Mouse (Mus musculus): ENCODE measurements around the gene Nrip2. TPM values are rescaled to one million over a fixed set of nuclear protein-coding genes. Genes with fewer than 3 reads are reported as not detected.

Nrip2 gene
- total RNA-seq, 2 experiments from 2014 or later, result 12.7 to 13.7 TPM

DNA sequence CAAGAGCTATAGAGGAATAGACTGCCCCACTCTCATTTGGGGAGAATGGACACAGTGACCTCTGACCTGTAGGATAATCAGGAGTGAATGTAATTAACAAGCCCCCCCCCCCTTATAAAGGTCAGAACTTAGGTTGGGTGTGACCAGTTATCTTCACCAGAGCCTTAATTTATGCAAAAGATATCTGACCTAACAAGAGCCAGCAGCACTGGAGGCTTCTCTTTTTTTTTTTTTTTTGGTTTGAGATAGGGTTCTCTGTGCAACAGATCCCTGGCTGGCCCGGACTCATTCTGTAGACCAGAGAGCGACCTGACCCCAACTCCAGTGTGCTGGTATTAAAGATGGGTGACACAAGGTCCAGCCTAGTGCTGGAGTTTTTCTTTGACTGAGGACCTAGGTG lies 30.2 kb downstream of the Nrip2 start:
- Histone ChIP-seq H3K4me3 (no peak overlapping the region), H3K27ac (no peak overlapping the region)
- intact Hi-C loops (cut with DNase I), result no loop called here
- no peak for DNase-seq (ENCODE audit: extremely low spot score in 1 of 2, low spot score in 2 of 2)
- TF ChIP-seq CTCF (IDR thresholded peaks at IDR 0.05), result no peak

DNA sequence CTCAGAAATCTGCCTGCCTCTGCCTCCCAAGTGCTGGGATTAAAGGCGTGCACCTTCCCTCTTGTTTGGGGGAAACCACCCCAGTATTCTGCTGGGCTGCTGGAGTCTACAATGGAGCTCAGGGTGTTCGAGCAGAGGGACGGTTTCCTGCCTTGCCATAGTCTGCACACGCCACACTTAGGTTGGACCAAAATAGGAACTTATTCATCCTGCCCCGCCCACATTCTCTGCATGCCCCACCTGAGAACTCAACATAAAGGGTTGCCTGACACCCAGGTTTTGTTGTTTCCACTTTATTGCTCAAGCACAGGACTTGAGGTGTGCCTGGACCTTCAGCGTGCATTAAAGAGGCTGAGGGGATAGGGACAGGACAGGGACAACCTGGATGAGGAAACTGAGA lies 30.7 kb downstream of the Nrip2 start:
- intact Hi-C loops (cut with DNase I), result loop anchor here (10.0 kb wide), 1 partner anchor 1105 kb away; the partner anchor contains the start of gene Gabarapl1
- no peak overlapping the region for H3K27ac ChIP-seq
- DNase-seq (ENCODE audit: extremely low spot score in 1 of 2, low spot score in 2 of 2), result no peak
- H3K4me3 ChIP-seq, result no peak overlapping the region
- no peak for TF ChIP-seq CTCF (IDR thresholded peaks at IDR 0.05)

DNA sequence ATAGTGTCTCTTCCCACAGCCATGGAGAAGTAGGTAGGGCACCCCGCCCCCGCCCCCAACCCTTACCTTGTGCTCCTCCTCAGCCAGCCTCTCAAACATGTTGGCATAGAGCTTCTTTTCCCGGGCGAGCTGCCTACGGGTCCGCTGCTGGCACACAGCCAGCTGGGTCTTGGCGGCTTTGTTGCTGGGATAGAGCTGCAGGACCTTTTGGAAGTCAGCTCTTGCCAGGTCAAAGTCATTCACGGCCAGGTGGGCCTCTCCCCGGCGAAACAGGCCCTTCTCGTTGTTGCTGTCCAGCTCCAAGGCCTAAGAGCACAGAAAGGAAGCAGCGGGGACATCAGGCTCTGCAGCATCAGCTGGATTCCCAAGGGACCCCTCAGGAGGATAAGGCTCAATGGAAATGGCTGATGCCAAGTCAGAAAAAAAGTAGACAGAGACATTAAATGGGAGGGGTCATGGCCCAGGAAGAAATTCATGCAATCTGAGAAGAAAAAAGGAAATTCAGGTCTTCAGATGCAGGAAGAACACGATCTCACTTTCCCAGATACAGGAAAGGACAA lies 33.3 kb downstream of the Nrip2 start:
- no peak for DNase-seq (ENCODE audit: extremely low spot score in 1 of 2, low spot score in 2 of 2)
- H3K4me3 ChIP-seq, result no peak overlapping the region
- intact Hi-C loops (cut with DNase I), result loop anchor here (10.0 kb wide), 1 partner anchor 1102 kb away; the partner anchor contains the start of gene Gabarapl1
- no peak for TF ChIP-seq CTCF (IDR thresholded peaks at IDR 0.05)
- no peak overlapping the region for H3K27ac ChIP-seq

DNA sequence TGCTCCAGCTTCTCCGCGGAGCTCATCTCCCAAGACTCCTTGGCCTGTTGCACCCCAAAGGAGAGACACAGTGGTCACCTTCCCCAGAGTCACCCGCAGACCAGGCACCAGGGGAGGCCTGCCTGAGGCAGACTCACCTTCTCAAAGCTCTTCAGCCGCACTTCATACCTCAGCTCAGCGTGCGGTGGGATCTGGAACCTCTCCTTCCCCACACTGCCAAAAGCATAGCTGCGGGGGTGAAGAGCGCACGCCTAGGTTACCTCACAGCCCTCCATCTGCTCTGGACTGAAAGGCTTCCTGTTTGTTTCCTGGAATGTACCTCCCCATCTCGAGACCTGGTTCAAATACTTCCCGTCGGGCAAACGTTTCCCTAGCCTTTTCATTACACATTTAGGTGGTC lies 34.5 kb downstream of the Nrip2 start:
- TF ChIP-seq CTCF (IDR thresholded peaks at IDR 0.05), result no peak
- intact Hi-C loops (cut with DNase I), result loop anchor here (10.0 kb wide), 1 partner anchor 1101 kb away; the partner anchor contains the start of gene Gabarapl1
- Histone ChIP-seq H3K27ac (no peak overlapping the region), H3K4me3 (no peak overlapping the region)
- DNase-seq (ENCODE audit: extremely low spot score in 1 of 2, low spot score in 2 of 2), result no peak

DNA sequence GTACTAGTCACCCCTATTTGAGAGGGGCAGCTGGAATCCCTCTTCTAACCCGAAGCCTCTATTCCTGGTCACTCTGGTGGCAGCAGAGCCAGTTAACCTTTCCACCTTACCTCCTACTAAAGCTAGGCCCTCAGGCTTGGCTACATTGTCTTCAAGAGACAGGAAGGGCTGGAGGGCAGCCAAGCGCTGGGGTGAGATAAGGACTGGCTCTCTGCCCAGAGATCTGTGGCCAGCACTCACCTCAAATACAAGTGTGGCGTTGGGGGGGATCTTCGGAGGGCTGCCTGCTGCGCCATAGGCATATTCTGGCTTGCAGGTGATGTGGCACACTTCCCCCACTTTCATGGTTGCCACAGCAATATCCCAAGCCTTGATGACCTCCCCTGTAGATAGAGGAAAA lies 36.4 kb downstream of the Nrip2 start:
- no peak overlapping the region for H3K4me3 ChIP-seq
- intact Hi-C loops (cut with DNase I), result loop anchor here (5.0 to 10.0 kb wide), 2 partner anchors 42 to 1099 kb away; partner anchors contain the start of gene Gabarapl1
- H3K27ac ChIP-seq, result no peak overlapping the region
- TF ChIP-seq CTCF (IDR thresholded peaks at IDR 0.05), result no peak
- no peak for DNase-seq (ENCODE audit: extremely low spot score in 1 of 2, low spot score in 2 of 2)

DNA sequence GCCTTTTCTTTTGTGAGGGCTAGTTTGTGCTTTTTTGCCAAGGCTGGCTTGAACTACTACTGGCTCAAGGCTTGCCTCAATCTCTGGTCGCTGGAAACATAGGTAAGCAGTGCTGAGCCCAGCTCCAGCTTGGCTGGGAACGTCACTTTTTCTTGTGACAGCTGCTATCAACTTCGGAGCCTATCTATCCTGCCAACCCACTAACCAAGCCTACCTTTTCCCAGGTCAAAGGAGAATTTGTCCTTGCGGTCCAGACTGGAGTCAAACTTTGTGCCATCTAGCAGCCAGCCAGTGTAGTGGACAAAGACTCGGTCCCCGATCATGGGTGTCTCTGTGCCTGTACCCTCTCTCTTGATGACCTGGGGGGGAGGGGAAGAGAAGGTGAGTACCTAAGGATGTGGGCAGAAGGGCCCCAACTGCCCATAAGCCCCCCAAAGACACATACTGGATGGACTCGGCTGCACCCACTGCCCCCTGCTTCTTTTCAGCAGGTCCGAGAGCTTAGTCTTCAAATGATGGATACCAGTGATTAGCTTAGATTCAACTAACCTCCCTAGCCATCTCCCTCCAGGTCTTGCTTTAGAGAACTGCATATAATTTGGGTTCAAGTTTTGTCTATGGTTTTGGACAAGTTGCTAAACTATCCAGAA lies 37.4 kb downstream of the Nrip2 start:
- intact Hi-C loops (cut with DNase I), result loop anchor here (5.0 to 10.0 kb wide), 2 partner anchors 41 to 1098 kb away; partner anchors contain the start of gene Gabarapl1

DNA sequence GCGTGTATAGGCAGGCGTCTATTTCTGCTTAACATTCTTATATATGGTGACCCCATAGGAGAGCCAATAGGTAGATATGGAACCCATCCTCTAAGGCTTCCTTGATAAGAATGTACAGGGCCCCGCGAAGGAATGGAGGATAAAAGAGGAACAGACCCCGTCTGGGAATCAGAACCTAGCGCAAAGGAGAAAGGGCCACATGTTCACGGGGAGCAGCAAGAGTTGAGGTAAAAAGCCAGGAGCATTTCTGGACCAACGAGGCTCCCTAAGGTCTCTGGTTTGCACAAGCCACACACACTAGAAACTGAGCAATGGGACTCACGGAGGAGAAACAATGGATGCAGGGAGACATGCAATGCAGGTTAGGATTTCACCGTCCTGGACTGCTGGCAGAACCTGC lies 38.2 kb downstream of the Nrip2 start:
- TF ChIP-seq CTCF (IDR thresholded peaks at IDR 0.05), result no peak
- intact Hi-C loops (cut with DNase I), result loop anchor here (5.0 to 10.0 kb wide), 2 partner anchors 40 to 1098 kb away; partner anchors contain the start of gene Gabarapl1
- H3K4me3 ChIP-seq, result peak overlapping the region; percentile 98
- H3K27ac ChIP-seq, result peak overlapping the region; percentile 91
- DNase-seq (ENCODE audit: extremely low spot score in 1 of 2, low spot score in 2 of 2), result no peak

More for the DNA sequence above, 37.4 kb downstream of the Nrip2 start:
- TF ChIP-seq CTCF (IDR thresholded peaks at IDR 0.05), result no peak
- no peak for DNase-seq (ENCODE audit: extremely low spot score in 1 of 2, low spot score in 2 of 2)
- Histone ChIP-seq H3K27ac (no peak overlapping the region), H3K4me3 (no peak overlapping the region)

DNA sequence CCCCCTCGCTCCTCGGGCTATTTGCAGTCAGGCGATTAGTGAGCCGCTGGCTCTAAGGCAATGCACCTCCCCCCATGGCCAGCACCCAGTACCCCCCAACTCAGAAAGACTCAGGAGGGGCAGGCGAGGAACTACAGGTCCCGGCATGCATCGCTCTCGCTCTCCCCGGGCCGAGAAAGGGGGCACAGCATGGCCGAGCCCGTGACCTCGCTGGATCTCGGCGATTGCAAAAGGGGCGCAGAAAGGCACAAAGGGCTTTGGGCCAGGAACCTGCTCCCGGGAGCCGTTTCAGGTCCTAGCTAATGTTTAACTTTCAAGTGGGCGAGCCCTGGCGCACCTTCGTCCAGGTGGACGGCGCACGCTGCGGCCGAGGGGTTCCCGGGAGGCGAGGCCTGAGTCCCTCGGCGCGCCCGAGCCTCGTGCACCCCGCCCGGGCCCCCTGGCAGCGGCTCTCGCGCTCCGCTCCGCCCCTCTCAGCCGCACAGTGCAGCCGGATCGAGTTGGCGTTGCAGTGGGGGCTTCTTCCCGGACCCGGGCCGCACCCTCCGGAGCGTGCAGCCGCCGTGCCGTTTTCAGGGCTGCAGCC lies 38.7 kb downstream of the Nrip2 start:
- TF ChIP-seq CTCF (IDR thresholded peaks at IDR 0.05), result no peak
- intact Hi-C loops (cut with DNase I), result loop anchor here (5.0 to 10.0 kb wide), 2 partner anchors 39 to 1097 kb away; partner anchors contain the start of gene Gabarapl1
- Histone ChIP-seq H3K4me3 (peak overlapping the region; percentile 98), H3K27ac (peak overlapping the region; percentile 91)
- peak; percentile 55 to 67 for DNase-seq (ENCODE audit: extremely low spot score in 1 of 2, low spot score in 2 of 2)

DNA sequence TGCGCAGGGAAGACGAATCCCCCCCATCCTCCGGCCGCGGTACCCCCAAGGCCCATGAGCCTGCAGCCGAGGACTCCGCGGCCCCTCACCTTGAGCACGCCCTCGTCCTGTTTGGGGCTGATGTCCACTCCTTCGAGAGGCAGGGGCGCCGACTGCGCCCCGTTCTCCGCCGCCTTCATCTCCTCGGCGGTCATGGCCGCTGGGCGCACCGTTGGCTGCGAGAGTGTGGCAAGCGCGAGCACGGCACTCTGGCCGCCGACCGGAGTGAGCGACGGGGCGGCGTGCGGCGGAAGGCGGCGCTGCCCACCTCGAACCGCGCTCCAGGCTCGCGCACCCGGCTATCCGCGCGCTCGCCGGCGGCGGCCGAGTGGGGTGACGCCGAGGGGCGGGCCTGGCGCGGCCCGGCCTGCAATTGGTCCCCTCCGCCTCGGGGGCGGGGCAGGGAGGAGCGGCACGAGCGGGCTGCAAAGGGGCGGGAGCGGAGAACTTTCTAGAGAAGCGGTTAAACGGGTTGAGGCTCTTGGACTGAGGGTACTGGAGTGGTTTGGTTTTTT lies 39.3 kb downstream of the Nrip2 start, which contains the start of gene Fkbp4:
Gene Fkbp4, minus strand, starts transcription at position 361 of the 554 bp plus-strand sequence.
- DNase-seq (ENCODE audit: extremely low spot score in 1 of 2, low spot score in 2 of 2), result peak; percentile 95
- H3K4me3 ChIP-seq, result peak within 1 kb of the TSS; percentile 98
- TF ChIP-seq CTCF (IDR thresholded peaks at IDR 0.05), result no peak; the same call in 1 of the 2 replicates
- peak within 1 kb of the TSS; percentile 91 for H3K27ac ChIP-seq
- intact Hi-C loops (cut with DNase I), result loop anchor here (5.0 to 10.0 kb wide), 2 partner anchors 39 to 1096 kb away; partner anchors contain the start of gene Gabarapl1

DNA sequence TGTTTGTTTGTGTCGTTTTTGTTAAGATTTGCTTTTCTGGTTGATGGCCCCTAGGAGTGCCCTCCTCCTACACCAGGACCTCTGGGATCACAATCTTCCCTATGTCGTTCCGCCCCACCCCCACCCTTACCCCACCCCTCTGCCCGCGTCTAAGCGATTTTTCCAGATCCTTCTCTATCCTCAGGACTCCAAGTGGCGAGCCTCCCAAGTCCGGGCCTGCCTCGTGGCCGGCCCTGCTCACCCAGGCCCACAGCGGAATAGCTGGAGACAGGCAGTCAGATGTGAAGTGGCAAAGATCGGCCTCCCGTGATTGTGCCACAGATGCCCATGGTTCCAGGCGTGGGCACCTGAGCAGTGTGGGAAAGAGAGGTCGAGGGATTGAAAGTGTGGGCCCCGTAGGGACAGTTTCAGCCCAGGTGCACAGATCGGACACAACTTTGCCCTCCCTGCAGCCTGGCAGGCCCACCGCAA lies 39.8 kb downstream of the Nrip2 start:
- peak overlapping the region; percentile 71 for H3K27ac ChIP-seq
- intact Hi-C loops (cut with DNase I), result loop anchor here (5.0 to 10.0 kb wide), 2 partner anchors 38 to 1096 kb away; partner anchors contain the start of gene Gabarapl1
- TF ChIP-seq CTCF (IDR thresholded peaks at IDR 0.05), result no peak

DNA sequence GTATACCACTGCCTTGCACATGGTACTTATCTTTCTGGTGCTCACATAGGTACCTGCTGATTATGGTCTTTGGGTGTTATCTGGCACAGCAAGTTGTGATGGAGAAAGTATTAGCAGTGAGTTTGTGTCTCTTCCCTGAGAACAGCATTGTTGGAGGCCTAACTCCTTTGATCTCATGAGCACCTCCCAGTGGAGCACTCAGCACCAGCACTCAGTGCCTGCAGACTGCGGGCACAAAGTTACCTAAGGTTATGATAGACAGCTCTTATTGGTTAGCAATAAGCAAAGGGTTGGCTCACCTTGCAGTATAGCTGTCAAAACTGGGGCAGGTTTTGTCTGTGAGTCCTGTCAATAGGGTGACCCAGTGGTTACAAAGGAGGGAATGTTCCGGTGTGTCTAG lies 41.1 kb downstream of the Nrip2 start:
- Histone ChIP-seq H3K4me3 (no peak overlapping the region), H3K27ac (no peak overlapping the region)
- intact Hi-C loops (cut with DNase I), result loop anchor here (10.0 kb wide), 1 partner anchor 185 kb away; the partner anchor contains the start of gene Klrb1a
- peak; percentile 3; the same call in 1 of the 2 replicates for TF ChIP-seq CTCF (IDR thresholded peaks at IDR 0.05)
- DNase-seq (ENCODE audit: extremely low spot score in 1 of 2, low spot score in 2 of 2), result no peak

More for the DNA sequence above, 39.8 kb downstream of the Nrip2 start:
- no peak for DNase-seq (ENCODE audit: extremely low spot score in 1 of 2, low spot score in 2 of 2)
- peak overlapping the region; percentile 98 for H3K4me3 ChIP-seq

Measured in left cerebral cortex, adult 2 months (tissue).